Mouse (Mus musculus) liver, postnatal 0 days (tissue): ENCODE measurements around the gene Clasp1.

ENCODE experiments used
- CTCF ChIP-seq: sonication (generic); IDR thresholded peaks from 2 replicates; pipeline ENCODE4 v1.5.1; 2016; ENCODE audit warnings: antibody characterized with exemption, low read depth
- EP300 ChIP-seq: IDR thresholded peaks from 2 replicates; pipeline ENCODE4 v1.6.1; 2016; ENCODE audit warnings: antibody characterized with exemption, low read depth, mild to moderate bottlenecking

GRCm38 (mm10) chr1:118626452-118626851 lies 237.6 kb downstream of the Clasp1 start:
- TF ChIP-seq CTCF (no peak), EP300 (no peak)
